Mouse (Mus musculus) testis, adult 2 months (tissue): ENCODE measurements around the gene Clec16a.

Experiments used
- CTCF ChIP-seq: fragments of 200-500 bp; IDR thresholded peaks from 2 replicates; pipeline ENCODE4 v1.5.1; 2012; ENCODE audit warnings: low read depth, mild to moderate bottlenecking, inconsistent platforms, low read length, moderate library complexity; ENCODE audit not compliant: control insufficient read depth, insufficient read depth, insufficient replicate concordance
- POLR2A ChIP-seq: fragments of 200-500 bp; IDR thresholded peaks from 2 replicates; pipeline ENCODE4 v1.6.1; 2012; ENCODE audit warnings: low read depth, mild to moderate bottlenecking, inconsistent platforms, low read length, moderate library complexity; ENCODE audit not compliant: control insufficient read depth

GRCm38 (mm10) chr16:10569809-10570395 is 24.8 kb downstream of the Clec16a start:
- TF ChIP-seq CTCF (no peak), POLR2A (no peak)
